Mouse (Mus musculus) embryonic facial prominence, embryonic 10.5 days (tissue): ENCODE results near the gene Mgrn1. TPM values are rescaled to one million over a fixed set of nuclear protein-coding genes. Genes with fewer than 3 reads are reported as not detected.

ENCODE experiments used
- DNase-seq: peaks from one replicate; pipeline ENCODE4 v3.0.0-alpha.2; 2017; ENCODE audit warnings: low spot score
- H3K27ac ChIP-seq: fragments of 300-500 bp; sonication (generic); replicated peaks from 2 replicates; pipeline ENCODE4 v1.5.1; 2016; ENCODE audit warnings: mild to moderate bottlenecking
- H3K27me3 ChIP-seq: fragments of 300-500 bp; sonication (generic); replicated peaks from 2 replicates; pipeline ENCODE4 v1.6.1; 2016; ENCODE audit warnings: low read depth, mild to moderate bottlenecking; ENCODE audit not compliant: poor library complexity, severe bottlenecking
- H3K36me3 ChIP-seq: fragments of 300-500 bp; sonication (generic); replicated peaks from 2 replicates; pipeline ENCODE4 v1.6.1; 2016; ENCODE audit warnings: mild to moderate bottlenecking, moderate library complexity
- H3K4me1 ChIP-seq: fragments of 300-500 bp; sonication (generic); 2 replicates; pipeline ENCODE4 v1.6.1; 2016
- H3K4me3 ChIP-seq: fragments of 300-500 bp; sonication (generic); 2 replicates; pipeline ENCODE4 v1.5.1; 2016; ENCODE audit warnings: mild to moderate bottlenecking, moderate library complexity
- H3K9me3 ChIP-seq: fragments of 300-500 bp; sonication (generic); 2 replicates; pipeline ENCODE4 v1.6.1; 2016; ENCODE audit warnings: mild to moderate bottlenecking
- WGBS: fragments of 180-500 bp; shearing (Covaris S2); methylation state at CpG from one replicate; pipeline ENCODE4 v1.1.7; 2016; 5-methylcytosine and 5-hydroxymethylcytosine counted together
- polyA plus RNA-seq: library from polyadenylated mRNA; unstranded; fragments of >200 nt; fragmentation: Nextera tagmentation; extraction: Ambion mirVana; gene quantifications from 2 replicates; pipeline ENCODE4 v1.2.1, GENCODE M21; 2016

Mgrn1 gene
- polyA plus RNA-seq, 1 experiment from 2014 or later, result 72.0 TPM

GRCm38 (mm10) chr16:4903491-4904102 lies 17.5 kb downstream of the Mgrn1 start:
- Histone ChIP-seq H3K4me3 (no peak overlapping the region), H3K27ac (no peak overlapping the region), H3K9me3 (no peaks in the 10 kb centered on the region), H3K27me3 (no peaks in the 10 kb centered on the region), H3K4me1 (peaks cover 22% of the 10 kb centered on the region), H3K36me3 (peaks cover 4% of the 10 kb centered on the region)
- DNase-seq, result no peak
- WGBS, result 86% methylated on average over 6 of the region's 6 CpGs

GRCm38 (mm10) chr16:4904878-4905277 lies 18.8 kb downstream of the Mgrn1 start:
- 87% methylated on average over 3 of the region's 3 CpGs for WGBS
- Histone ChIP-seq H3K4me1 (peaks cover 22% of the 10 kb centered on the region), H3K27me3 (no peaks in the 10 kb centered on the region), H3K36me3 (peaks cover 17% of the 10 kb centered on the region), H3K4me3 (no peak overlapping the region), H3K9me3 (no peaks in the 10 kb centered on the region), H3K27ac (no peak overlapping the region)
- DNase-seq, result no peak

GRCm38 (mm10) chr16:4905591-4905990 lies 19.5 kb downstream of the Mgrn1 start:
- Histone ChIP-seq H3K36me3 (peaks cover 24% of the 10 kb centered on the region), H3K27me3 (no peaks in the 10 kb centered on the region), H3K4me1 (peaks cover 22% of the 10 kb centered on the region), H3K27ac (no peak overlapping the region), H3K9me3 (no peaks in the 10 kb centered on the region), H3K4me3 (no peak overlapping the region)
- WGBS, result 35% methylated on average over 1 of the region's 1 CpGs
- DNase-seq, result peak; percentile 46

GRCm38 (mm10) chr16:4906559-4906958 lies 20.5 kb downstream of the Mgrn1 start:
- peaks cover 15% of the 10 kb centered on the region for H3K4me1 ChIP-seq
- no peaks in the 10 kb centered on the region for H3K27me3 ChIP-seq
- no peak overlapping the region for H3K27ac ChIP-seq
- peaks cover 34% of the 10 kb centered on the region for H3K36me3 ChIP-seq
- no peaks in the 10 kb centered on the region for H3K9me3 ChIP-seq
- no peak for DNase-seq
- H3K4me3 ChIP-seq, result no peak overlapping the region

- no peak for DNase-seq
- no peak overlapping the region for H3K27ac ChIP-seq
- no peak overlapping the region for H3K4me3 ChIP-seq
- H3K4me1 ChIP-seq, result peaks cover 15% of the 10 kb centered on the region
- H3K36me3 ChIP-seq, result peaks cover 42% of the 10 kb centered on the region
- 80% methylated on average over 2 of the region's 2 CpGs for WGBS
- no peaks in the 10 kb centered on the region for H3K27me3 ChIP-seq
- H3K9me3 ChIP-seq, result no peaks in the 10 kb centered on the region
Measured at GRCm38 (mm10) chr16:4907386-4907785, 21.3 kb downstream of the Mgrn1 start.

- Histone ChIP-seq H3K9me3 (no peaks in the 10 kb centered on the region), H3K4me1 (peaks cover 18% of the 10 kb centered on the region), H3K27ac (no peak overlapping the region), H3K27me3 (no peaks in the 10 kb centered on the region), H3K4me3 (no peak overlapping the region), H3K36me3 (peaks cover 48% of the 10 kb centered on the region)
- WGBS, result 58% methylated on average over 5 of the region's 5 CpGs
- no peak for DNase-seq
Measured at GRCm38 (mm10) chr16:4907972-4908371, 21.9 kb downstream of the Mgrn1 start.

GRCm38 (mm10) chr16:4909745-4910144 lies 23.7 kb downstream of the Mgrn1 start:
- no peaks in the 10 kb centered on the region for H3K27me3 ChIP-seq
- no peaks in the 10 kb centered on the region for H3K9me3 ChIP-seq
- no peak overlapping the region for H3K4me3 ChIP-seq
- H3K27ac ChIP-seq, result no peak overlapping the region
- over 99% methylated on average over 2 of the region's 2 CpGs for WGBS
- DNase-seq, result no peak
- H3K36me3 ChIP-seq, result peaks cover 60% of the 10 kb centered on the region
- peaks cover 17% of the 10 kb centered on the region for H3K4me1 ChIP-seq

- H3K27me3 ChIP-seq, result no peaks in the 10 kb centered on the region
- no peak overlapping the region for H3K4me3 ChIP-seq
- H3K36me3 ChIP-seq, result peaks cover 68% of the 10 kb centered on the region
- no peak overlapping the region for H3K27ac ChIP-seq
- peaks cover 7% of the 10 kb centered on the region for H3K4me1 ChIP-seq
- DNase-seq, result no peak
- 94% methylated on average over 8 of the region's 8 CpGs for WGBS
- H3K9me3 ChIP-seq, result no peaks in the 10 kb centered on the region
Measured at GRCm38 (mm10) chr16:4910758-4911157, 24.7 kb downstream of the Mgrn1 start.

- Histone ChIP-seq H3K27ac (no peak overlapping the region), H3K27me3 (no peaks in the 10 kb centered on the region), H3K9me3 (no peaks in the 10 kb centered on the region), H3K4me3 (no peak overlapping the region), H3K36me3 (peaks cover 82% of the 10 kb centered on the region), H3K4me1 (peaks cover 7% of the 10 kb centered on the region; the same call in 1 of the 2 replicates)
- no peak for DNase-seq
- 72% methylated on average over 10 of the region's 10 CpGs for WGBS
Measured at GRCm38 (mm10) chr16:4912074-4912648, 26.1 kb downstream of the Mgrn1 start.

- H3K36me3 ChIP-seq, result peaks cover 80% of the 10 kb centered on the region
- 60% methylated on average over 11 of the region's 11 CpGs for WGBS
- peak overlapping the region; percentile 35; the same call in 1 of the 2 replicates for H3K27ac ChIP-seq
- DNase-seq, result peak; percentile 18
- H3K4me3 ChIP-seq, result no peak overlapping the region
- peaks cover 7% of the 10 kb centered on the region; the same call in 1 of the 2 replicates for H3K4me1 ChIP-seq
- H3K9me3 ChIP-seq, result no peaks in the 10 kb centered on the region
- H3K27me3 ChIP-seq, result no peaks in the 10 kb centered on the region
Measured at GRCm38 (mm10) chr16:4912907-4913782, 27.1 kb downstream of the Mgrn1 start.

- peaks cover 7% of the 10 kb centered on the region; the same call in 1 of the 2 replicates for H3K4me1 ChIP-seq
- peak overlapping the region; percentile 35; the same call in 1 of the 2 replicates for H3K27ac ChIP-seq
- H3K9me3 ChIP-seq, result no peaks in the 10 kb centered on the region
- peaks cover 75% of the 10 kb centered on the region for H3K36me3 ChIP-seq
- DNase-seq, result peak; percentile 83
- H3K4me3 ChIP-seq, result no peak overlapping the region
- no peaks in the 10 kb centered on the region for H3K27me3 ChIP-seq
- 32% methylated on average over 12 of the region's 12 CpGs for WGBS
Measured at GRCm38 (mm10) chr16:4913783-4914735, 28.0 kb downstream of the Mgrn1 start.

GRCm38 (mm10) chr16:4915931-4916330 lies 29.9 kb downstream of the Mgrn1 start:
- Histone ChIP-seq H3K36me3 (peaks cover 64% of the 10 kb centered on the region), H3K4me3 (no peak overlapping the region), H3K27me3 (no peaks in the 10 kb centered on the region), H3K27ac (no peak overlapping the region), H3K4me1 (peaks cover 7% of the 10 kb centered on the region; the same call in 1 of the 2 replicates), H3K9me3 (no peaks in the 10 kb centered on the region)
- no peak for DNase-seq
- WGBS, result 95% methylated on average over 3 of the region's 3 CpGs
